Mouse (Mus musculus) cortical plate, adult 2 months (tissue): Measurements from ENCODE around the gene Nisch.

Experiments used
- CTCF ChIP-seq: fragments of 200-500 bp; IDR thresholded peaks from 2 replicates; pipeline ENCODE4 v1.5.1; 2011; ENCODE audit warnings: mild to moderate bottlenecking, control low read depth, low read length; ENCODE audit not compliant: insufficient read depth; ENCODE audit errors: extremely low read depth
- POLR2A ChIP-seq: fragments of 200-500 bp; IDR thresholded peaks from 2 replicates; pipeline ENCODE4 v1.6.1; 2011; ENCODE audit warnings: mild to moderate bottlenecking, low read length, control low read depth; ENCODE audit not compliant: insufficient read depth; ENCODE audit errors: extremely low read depth

- TF ChIP-seq CTCF (no peak), POLR2A (no peak)
Measured at GRCm38 (mm10) chr14:31139666-31140065, 77.1 kb downstream of the Nisch start.
